Mouse (Mus musculus): ENCODE results near the gene Mettl7b.

GRCm38 (mm10) chr10:128920736-128921161 lies 40.0 kb downstream of the Mettl7b start:
- no peak for TF ChIP-seq CHD2 (IDR thresholded peaks at IDR 0.05; ENCODE audit: low read depth, low read length)
- no peak for TF ChIP-seq HCFC1 (IDR thresholded peaks at IDR 0.05; ENCODE audit: borderline replicate concordance, insufficient read depth, low read length)
